Mouse (Mus musculus) lung, postnatal 14 days (tissue): Measurements from ENCODE around the gene App.

ENCODE experiments used
- DNase-seq: peaks from one replicate; pipeline ENCODE4 v3.0.0; 2021

The App gene

GRCm38 (mm10) chr16:85074889-85075288 is 98.7 kb downstream of the App start:
- DNase-seq = no peak

GRCm38 (mm10) chr16:85072624-85073023 is 100.9 kb downstream of the App start:
- DNase-seq = no peak

GRCm38 (mm10) chr16:85071791-85072190 is 101.8 kb downstream of the App start:
- no peak for DNase-seq

GRCm38 (mm10) chr16:85071248-85071647 is 102.3 kb downstream of the App start:
- no peak for DNase-seq

- no peak for DNase-seq
Observed at GRCm38 (mm10) chr16:85067254-85067893, 106.2 kb downstream of the App start.

GRCm38 (mm10) chr16:85066227-85066626 is 107.3 kb downstream of the App start:
- no peak for DNase-seq

GRCm38 (mm10) chr16:85064800-85065199 is 108.8 kb downstream of the App start:
- no peak for DNase-seq

GRCm38 (mm10) chr16:85062732-85063131 is 110.8 kb downstream of the App start:
- DNase-seq = no peak

GRCm38 (mm10) chr16:85061725-85062124 is 111.8 kb downstream of the App start:
- no peak for DNase-seq

- no peak for DNase-seq
Observed at GRCm38 (mm10) chr16:85058138-85058537, 115.4 kb downstream of the App start.

GRCm38 (mm10) chr16:85056212-85056611 is 117.4 kb downstream of the App start:
- DNase-seq = no peak

- DNase-seq = no peak
Observed at GRCm38 (mm10) chr16:85053996-85054395, 119.6 kb downstream of the App start.

- DNase-seq = no peak
Observed at GRCm38 (mm10) chr16:85047310-85047709, 126.3 kb downstream of the App start.

GRCm38 (mm10) chr16:85041153-85041959 is 132.2 kb downstream of the App start:
- no peak for DNase-seq

- DNase-seq = no peak
Observed at GRCm38 (mm10) chr16:85038731-85039130, 134.8 kb downstream of the App start.

GRCm38 (mm10) chr16:85037969-85038644 is 135.5 kb downstream of the App start:
- DNase-seq = no peak

GRCm38 (mm10) chr16:85035815-85036214 is 137.8 kb downstream of the App start:
- DNase-seq = no peak

- no peak for DNase-seq
Observed at GRCm38 (mm10) chr16:85033747-85034146, 139.8 kb downstream of the App start.

GRCm38 (mm10) chr16:85030810-85031209 is 142.8 kb downstream of the App start:
- no peak for DNase-seq

- no peak for DNase-seq
Observed at GRCm38 (mm10) chr16:85028396-85028795, 145.2 kb downstream of the App start.

- DNase-seq = no peak
Observed at GRCm38 (mm10) chr16:85024706-85025105, 148.9 kb downstream of the App start.

GRCm38 (mm10) chr16:85023106-85023505 is 150.5 kb downstream of the App start:
- no peak for DNase-seq

- DNase-seq = no peak
Observed at GRCm38 (mm10) chr16:85020696-85021323, 152.8 kb downstream of the App start.
